Mouse (Mus musculus): ENCODE measurements around the gene Mug2. TPM values are rescaled to one million over a fixed set of nuclear protein-coding genes. Genes with fewer than 3 reads are reported as not detected.
"Not testable (repeated sequence)": the region's sequence is repeated elsewhere in the genome, so short reads cannot be mapped to it uniquely, and the experiment has no call there.

Gene Mug2
- total RNA-seq (2015) (not detected in 2 replicates), total RNA-seq (2017) (not detected in 2 replicates)

GRCm38 (mm10) chr6:122006461-122006860 lies at the start of gene Mug2:
TSS of gene Mug2 (plus strand) at chr6:122006761.
- ATAC-seq (ENCODE audit: poor library complexity, severe bottlenecking) = not testable (repeated sequence)

GRCm38 (mm10) chr6:121957803-121958349 lies 48.7 kb upstream of the Mug2 start:
- ATAC-seq (ENCODE audit: poor library complexity, severe bottlenecking) = not testable (repeated sequence)

DNA sequence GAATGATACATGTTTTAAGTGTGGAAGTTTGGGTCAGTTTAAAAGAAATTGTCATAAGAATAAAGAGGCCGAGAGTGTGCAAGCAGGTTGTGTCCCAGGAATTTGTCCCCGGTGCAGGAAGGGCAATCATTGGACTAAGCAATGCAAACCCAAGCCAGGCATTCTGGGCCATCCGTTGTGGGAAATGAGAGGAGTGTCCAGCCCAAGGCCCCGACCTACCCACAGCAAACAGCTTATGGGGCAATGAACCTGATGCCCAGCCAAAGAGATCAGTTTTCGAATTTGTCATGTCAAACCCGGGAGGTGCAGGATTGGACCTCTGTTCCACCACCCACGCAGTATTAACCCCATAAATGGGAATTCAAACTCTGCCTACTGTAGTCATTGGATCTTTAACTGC lies 30.9 kb upstream of the Mug2 start:
- no peak for ATAC-seq (ENCODE audit: poor library complexity, severe bottlenecking)

- ATAC-seq (ENCODE audit: poor library complexity, severe bottlenecking) = no peak
Observed at GRCm38 (mm10) chr6:122100904-122101303, 94.3 kb downstream of the Mug2 start.

DNA sequence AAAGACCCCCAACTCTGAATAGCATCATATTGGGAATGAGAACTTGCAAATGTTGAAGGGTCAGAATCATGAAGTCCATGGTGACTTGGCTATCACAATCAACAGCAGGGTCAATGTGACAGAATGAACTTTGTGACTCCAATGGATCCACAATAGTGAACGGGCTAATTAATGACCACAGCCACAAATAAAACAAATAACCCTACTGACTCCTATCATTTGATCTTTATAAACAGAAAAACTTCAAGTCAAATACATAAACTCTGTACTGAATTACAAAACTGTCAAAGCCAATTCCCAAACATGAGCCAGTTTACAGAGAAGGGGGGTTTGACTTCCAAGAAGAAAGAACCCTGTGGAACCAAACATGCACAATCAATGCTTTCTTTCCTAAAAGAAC lies 95.1 kb downstream of the Mug2 start:
- ATAC-seq (ENCODE audit: poor library complexity, severe bottlenecking) = no peak

DNA sequence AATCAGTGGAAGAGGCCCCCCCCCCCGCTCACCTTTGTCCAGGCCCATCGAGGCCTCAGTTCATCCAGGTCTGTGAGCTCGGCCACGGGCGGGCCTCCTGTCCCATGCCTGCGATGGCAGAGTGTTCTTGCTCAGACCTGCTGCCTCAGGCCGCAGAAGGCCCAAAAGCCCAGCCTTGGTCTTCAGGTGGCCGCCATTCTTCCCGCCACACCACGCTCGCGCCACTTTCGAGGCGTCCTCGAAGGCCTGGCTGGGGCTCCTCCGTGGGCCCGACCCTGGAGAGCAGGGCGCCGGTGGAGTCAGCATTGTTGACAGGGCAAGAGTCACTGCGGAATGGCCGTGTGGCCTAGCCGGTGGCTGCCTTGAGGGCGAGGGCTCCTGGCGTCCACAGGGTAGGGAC lies 110.4 kb downstream of the Mug2 start:
- no peak for ATAC-seq (ENCODE audit: poor library complexity, severe bottlenecking)

- no peak for ATAC-seq (ENCODE audit: poor library complexity, severe bottlenecking)
Observed at GRCm38 (mm10) chr6:122129521-122129920, 123.0 kb downstream of the Mug2 start.

Other genes with a start within 250 kb of the Mug2 start
- gene Mug1, start 168.2 kb upstream of the Mug2 start, total RNA-seq (2015) = not detected in 2 replicates
- gene Mug1, start 168.2 kb upstream of the Mug2 start, total RNA-seq (2017) = not detected in 2 replicates